In genomic region chr8:95711029-95711428, GRCm38 (mm10) we compare ENCODE assay signal across 14 mouse cellular contexts. TPM values are rescaled to one million over a fixed set of nuclear protein-coding genes. Genes with fewer than 3 reads are reported as not detected.
"Had no signal": no experiment of that assay in that cellular context is flagged by ENCODE, and none has a peak within 500 bp of the region (broad histone marks: within the 10 kb centered on the region; RNA-seq: fewer than 3 reads in every experiment).

No protein-coding gene starts in this region.

- H3K9ac ChIP-seq: kidney, embryonic 15.5 days; limb, embryonic 15.5 days; liver, embryonic 13.5 days; midbrain, embryonic 12.5 days; neural tube, embryonic 13.5 days had no signal

- H3K27ac ChIP-seq: kidney, embryonic 15.5 days; limb, embryonic 15.5 days; liver, embryonic 13.5 days; midbrain, embryonic 12.5 days; neural tube, embryonic 13.5 days had no signal

- H3K36me3 ChIP-seq: kidney, embryonic 15.5 days; liver, embryonic 13.5 days had no signal

- H3K9me3 ChIP-seq: kidney, embryonic 15.5 days; limb, embryonic 15.5 days; liver, embryonic 13.5 days; midbrain, embryonic 12.5 days; neural tube, embryonic 13.5 days had no signal

- H3K4me2 ChIP-seq: kidney, embryonic 15.5 days; limb, embryonic 15.5 days; liver, embryonic 13.5 days; midbrain, embryonic 12.5 days; neural tube, embryonic 13.5 days had no signal

- ATAC-seq: intestine, embryonic 16.5 days; midbrain, embryonic 16.5 days had no signal

- DNase-seq: kidney, adult 2 months; kidney, postnatal 14 days; liver, embryonic 13.5 days; retina, postnatal 1 day; spleen, adult 18-20 months; thymus, adult 18-20 months; thymus, postnatal 14 days had no signal

- H3K27me3 ChIP-seq: kidney, embryonic 15.5 days; limb, embryonic 15.5 days; midbrain, embryonic 12.5 days; neural tube, embryonic 13.5 days had no signal

- H3K4me3 ChIP-seq: kidney, embryonic 15.5 days; limb, embryonic 15.5 days; liver, embryonic 13.5 days; midbrain, embryonic 12.5 days; neural tube, embryonic 13.5 days had no signal

RNA-seq across cellular contexts. Expression of gene Ndrg4, which starts 34.2 kb away (rescaled TPM):
- total RNA-seq: megakaryocyte-erythroid progenitor cell, adult 5-6 weeks had no signal
